Mouse (Mus musculus): ENCODE results near the gene Vmn1r17.
"Not testable (repeated sequence)": the region's sequence is repeated elsewhere in the genome, so short reads cannot be mapped to it uniquely, and the experiment has no call there.

The Vmn1r17 gene

GRCm38 (mm10) chr6:57363627-57364026 lies at the start of gene Vmn1r17:
TSS of gene Vmn1r17 (minus strand) at chr6:57363727.
- DNase-seq (ENCODE audit: low read depth, low spot score), result no peak

- DNase-seq (ENCODE audit: low read depth, low spot score), result not testable (repeated sequence)
These were observed 40.0 kb upstream of the Vmn1r17 start, which contains the start of gene Vmn1r19 for GRCm38 (mm10) chr6:57403480-57403879. TSS of gene Vmn1r19 (plus strand) at chr6:57403780.

- DNase-seq (ENCODE audit: low read depth, low spot score), result no peak
These were observed 32.2 kb upstream of the Vmn1r17 start, which contains the start of gene Vmn1r18 for GRCm38 (mm10) chr6:57395683-57396082. TSS of gene Vmn1r18 (minus strand) at chr6:57395783.

- DNase-seq (ENCODE audit: low read depth, low spot score), result no peak
These were observed 4.0 kb upstream of the Vmn1r17 start for GRCm38 (mm10) chr6:57367496-57367895.

GRCm38 (mm10) chr6:57365866-57366265 lies 2.3 kb upstream of the Vmn1r17 start:
- not testable (repeated sequence) for DNase-seq (ENCODE audit: low read depth, low spot score)

- DNase-seq (ENCODE audit: low read depth, low spot score), result no peak
These were observed 6.7 kb downstream of the Vmn1r17 start for GRCm38 (mm10) chr6:57356864-57357263.

- no peak for DNase-seq (ENCODE audit: low read depth, low spot score)
These were observed 34.1 kb downstream of the Vmn1r17 start, which contains the start of gene Vmn1r16 for GRCm38 (mm10) chr6:57329394-57329793. TSS of gene Vmn1r16 (minus strand) at chr6:57329494.

- DNase-seq (ENCODE audit: low read depth, low spot score), result no peak
These were observed 37.4 kb downstream of the Vmn1r17 start for GRCm38 (mm10) chr6:57326176-57326575.
